Mouse (Mus musculus): ENCODE data around the gene 4933416C03Rik.

Gene 4933416C03Rik

GRCm38 (mm10) chr10:116078636-116079035 lies 35.1 kb downstream of the 4933416C03Rik start:
- no peak for DNase-seq (ENCODE audit: low spot score)

- DNase-seq (ENCODE audit: low spot score): no peak
Measured at GRCm38 (mm10) chr10:116075954-116076353, 37.8 kb downstream of the 4933416C03Rik start.
